Mouse (Mus musculus) erythroblast, embryonic 14.5 days (primary cell): Measurements from ENCODE around the gene Acap1. TPM values are rescaled to one million over a fixed set of nuclear protein-coding genes. Genes with fewer than 3 reads are reported as not detected.

ENCODE experiments used
- H3K27me3 ChIP-seq: 2 replicates; pipeline ENCODE4 v1.6.1; 2012; ENCODE audit warnings: inconsistent platforms; ENCODE audit not compliant: control insufficient read depth
- H3K36me3 ChIP-seq: 2 replicates; pipeline ENCODE4 v1.6.1; 2012; ENCODE audit warnings: mild to moderate bottlenecking, inconsistent platforms; ENCODE audit not compliant: control insufficient read depth
- H3K4me1 ChIP-seq: 2 replicates; pipeline ENCODE4 v1.6.1; 2012; ENCODE audit warnings: inconsistent platforms; ENCODE audit not compliant: control insufficient read depth
- H3K4me3 ChIP-seq: replicated peaks from 2 replicates; pipeline ENCODE3; 2012; ENCODE audit warnings: moderate library complexity, mild to moderate bottlenecking, inconsistent platforms
- H3K9me3 ChIP-seq: 2 replicates; pipeline ENCODE4 v1.6.1; 2012; ENCODE audit warnings: low read length, inconsistent platforms, mixed read lengths; ENCODE audit not compliant: control insufficient read depth
- GATA1 ChIP-seq: IDR thresholded peaks from 2 replicates; pipeline ENCODE4 v1.6.1; 2012; ENCODE audit warnings: low read length, inconsistent platforms, mixed read lengths
- TAL1 ChIP-seq: IDR thresholded peaks from 3 replicates; pipeline ENCODE4 v1.6.1; 2012; ENCODE audit warnings: low read length, inconsistent platforms, mixed read lengths
- polyA plus RNA-seq: library from polyadenylated mRNA; stranded (reverse); fragments of >175 nt; gene quantifications from 2 replicates; pipeline ENCODE4 v1.2.3, GENCODE M21; 2012

Acap1 gene
- polyA plus RNA-seq, 1 experiment: 0.37 TPM

DNA sequence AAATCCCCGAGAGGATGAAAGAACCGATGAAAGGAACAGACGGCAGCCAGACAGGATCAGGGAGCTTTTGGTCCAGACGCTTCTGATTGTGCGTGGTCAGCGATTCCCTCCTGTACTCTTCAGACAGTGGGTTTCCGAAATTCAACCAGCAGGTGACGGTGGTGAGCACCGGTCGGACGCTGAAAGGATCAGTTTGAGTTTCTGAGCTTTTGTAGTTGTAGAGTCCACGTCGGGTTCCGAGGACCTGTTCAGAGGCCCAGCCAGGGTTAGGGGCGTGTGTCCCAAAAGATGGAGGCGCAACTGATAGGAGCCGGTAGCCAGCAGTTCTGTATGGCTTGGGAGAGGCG, 14.9 kb downstream of the Acap1 start:
- H3K4me3 ChIP-seq: peak overlapping the region; percentile 66
- peaks cover 91% of the 10 kb centered on the region for H3K4me1 ChIP-seq
- H3K9me3 ChIP-seq: no peaks in the 10 kb centered on the region
- peaks cover 13% of the 10 kb centered on the region for H3K27me3 ChIP-seq
- no peak for TF ChIP-seq GATA1
- TF ChIP-seq TAL1: no peak
- no peaks in the 10 kb centered on the region for H3K36me3 ChIP-seq

DNA sequence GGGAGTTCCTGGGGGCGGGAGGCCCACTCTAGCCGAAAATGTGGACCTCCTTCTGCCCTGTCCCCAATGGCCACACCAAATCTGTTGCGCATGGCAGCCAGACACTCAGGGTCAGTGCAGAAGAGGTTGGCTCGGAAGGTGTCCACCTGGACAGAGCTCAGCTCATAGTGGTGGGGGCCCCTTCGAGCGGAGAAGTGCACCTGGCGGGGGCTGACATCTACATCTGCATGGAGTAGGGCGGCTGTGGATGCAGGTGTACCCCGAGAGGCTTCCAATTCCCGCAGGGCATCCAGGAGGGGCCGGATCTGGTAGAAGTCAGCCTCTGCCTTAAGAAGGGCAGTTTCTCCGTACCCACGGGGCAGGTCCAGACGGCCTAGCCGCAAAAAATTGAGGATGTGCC, 15.6 kb downstream of the Acap1 start:
- Histone ChIP-seq H3K36me3 (no peaks in the 10 kb centered on the region), H3K4me3 (peak overlapping the region; percentile 66), H3K27me3 (peaks cover 13% of the 10 kb centered on the region), H3K4me1 (peaks cover 90% of the 10 kb centered on the region), H3K9me3 (no peaks in the 10 kb centered on the region)
- TF ChIP-seq TAL1 (no peak), GATA1 (no peak)

DNA sequence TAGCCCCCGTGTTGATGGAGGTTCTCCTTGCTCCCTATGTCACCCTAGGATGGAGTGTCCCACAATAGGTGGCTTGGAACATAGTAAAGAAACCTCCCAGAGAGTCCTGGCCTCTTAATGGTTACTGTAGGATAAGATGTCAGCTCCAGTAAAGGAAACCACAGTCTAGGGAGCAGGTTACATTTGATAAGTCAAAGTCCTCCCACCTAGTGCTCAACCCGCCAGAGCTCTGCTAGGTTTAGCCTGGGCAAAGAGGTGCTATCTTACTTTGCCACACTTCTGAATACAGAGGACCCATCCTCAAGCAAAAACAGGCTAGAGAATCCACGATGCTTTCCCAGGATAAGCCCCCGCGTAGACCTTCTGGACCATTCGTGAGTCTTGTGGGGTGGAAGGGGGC, 16.4 kb downstream of the Acap1 start:
- H3K27me3 ChIP-seq: peaks cover 13% of the 10 kb centered on the region
- H3K9me3 ChIP-seq: no peaks in the 10 kb centered on the region
- TF ChIP-seq GATA1: no peak
- TF ChIP-seq TAL1: no peak
- no peaks in the 10 kb centered on the region for H3K36me3 ChIP-seq
- H3K4me1 ChIP-seq: peaks cover 90% of the 10 kb centered on the region
- peak overlapping the region; percentile 66 for H3K4me3 ChIP-seq

DNA sequence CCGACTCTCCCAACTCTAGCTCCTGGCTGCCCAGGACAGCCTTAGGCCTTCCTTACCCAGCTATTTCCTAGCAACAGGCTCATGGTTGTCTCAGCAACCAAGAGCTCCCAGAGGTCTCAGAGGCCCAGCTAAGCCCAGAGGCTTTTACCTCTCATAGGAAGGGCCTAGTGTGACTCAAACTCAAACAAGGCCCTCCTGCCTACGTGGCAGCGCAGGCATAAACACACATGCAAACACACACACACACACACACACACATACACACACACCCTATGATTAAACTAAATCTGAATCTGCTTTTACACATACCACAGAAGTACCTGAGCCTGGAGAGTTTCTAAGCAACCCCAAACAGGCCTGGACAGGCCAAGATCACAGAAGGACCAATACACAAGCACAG, 16.9 kb downstream of the Acap1 start:
- no peaks in the 10 kb centered on the region for H3K36me3 ChIP-seq
- TF ChIP-seq TAL1 (no peak), GATA1 (no peak)
- no peaks in the 10 kb centered on the region for H3K9me3 ChIP-seq
- H3K4me3 ChIP-seq: no peak overlapping the region
- peaks cover 84% of the 10 kb centered on the region for H3K4me1 ChIP-seq
- peaks cover 13% of the 10 kb centered on the region for H3K27me3 ChIP-seq

DNA sequence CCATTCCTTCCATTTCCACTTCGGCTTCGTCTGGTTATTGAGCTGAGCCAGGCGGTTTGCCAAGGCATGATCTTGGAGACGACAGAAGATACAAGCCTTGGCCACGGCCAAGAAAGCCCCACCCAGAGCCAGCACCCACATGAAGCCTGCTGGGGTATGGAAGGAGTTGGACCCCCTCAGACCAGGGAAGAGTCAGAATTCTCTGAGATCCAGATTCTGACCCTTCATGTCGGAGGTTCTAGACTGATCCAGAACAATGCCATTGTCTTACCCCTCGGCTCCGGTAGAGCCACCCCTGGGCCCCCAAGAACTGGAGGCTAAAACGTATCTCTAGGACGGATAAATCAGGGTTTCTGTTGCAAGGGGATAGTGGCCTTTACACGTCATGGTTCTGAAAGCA, 17.5 kb downstream of the Acap1 start, which contains the start of gene Tmem95:
Gene Tmem95, minus strand, starts transcription at position 141 of the 400 bp plus-strand sequence.
- Histone ChIP-seq H3K27me3 (peaks cover 13% of the 10 kb centered on the region), H3K9me3 (no peaks in the 10 kb centered on the region), H3K4me3 (peak within 1 kb of the TSS; percentile 1), H3K36me3 (no peaks in the 10 kb centered on the region), H3K4me1 (peaks cover 86% of the 10 kb centered on the region)
- TF ChIP-seq TAL1 (no peak), GATA1 (no peak)

DNA sequence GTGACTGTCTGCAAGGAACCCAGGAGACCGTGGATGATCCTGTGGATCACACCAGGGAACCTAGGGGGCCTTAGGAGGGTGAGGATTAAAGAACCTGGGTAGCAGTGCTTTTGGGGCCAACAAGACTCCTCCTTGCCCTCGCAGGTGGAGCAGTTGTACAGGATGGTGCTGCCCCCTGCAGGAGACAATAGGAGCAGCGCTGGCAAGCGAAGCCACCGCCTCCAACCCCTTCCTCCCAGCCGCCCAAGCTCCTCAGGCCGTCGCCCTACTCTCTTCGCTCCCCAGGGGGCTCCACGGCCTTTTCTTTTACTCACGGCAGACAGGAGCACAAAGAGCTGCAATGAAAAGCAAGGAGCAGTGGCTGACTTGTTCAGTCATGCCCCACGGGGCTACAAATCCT, 18.5 kb downstream of the Acap1 start:
- no peak for TF ChIP-seq GATA1
- TF ChIP-seq TAL1: no peak
- H3K4me1 ChIP-seq: peaks cover 88% of the 10 kb centered on the region
- no peaks in the 10 kb centered on the region for H3K36me3 ChIP-seq
- no peaks in the 10 kb centered on the region for H3K9me3 ChIP-seq
- peak overlapping the region; percentile 1 for H3K4me3 ChIP-seq
- H3K27me3 ChIP-seq: peaks cover 11% of the 10 kb centered on the region

DNA sequence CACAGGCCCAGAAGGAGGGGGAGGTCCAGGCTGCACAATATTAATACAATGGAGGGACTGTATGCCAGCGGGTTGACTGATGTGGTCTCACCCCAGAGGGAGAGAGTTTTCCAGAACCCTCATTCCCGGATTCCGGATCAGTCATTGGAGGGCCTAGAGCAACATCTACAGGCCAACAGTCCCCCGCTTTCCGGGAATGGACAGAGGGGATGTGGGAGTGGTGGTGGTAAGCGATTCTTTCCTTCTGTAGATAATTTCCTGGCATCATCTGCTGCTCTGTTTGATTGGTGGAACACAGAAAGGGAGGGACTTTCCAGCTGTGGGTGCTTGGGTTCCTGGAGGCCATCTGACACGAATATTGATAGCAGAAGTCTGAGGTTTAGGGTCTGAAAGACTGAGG, 19.2 kb downstream of the Acap1 start:
- no peaks in the 10 kb centered on the region for H3K9me3 ChIP-seq
- H3K36me3 ChIP-seq: no peaks in the 10 kb centered on the region
- peaks cover 5% of the 10 kb centered on the region for H3K27me3 ChIP-seq
- peaks cover 83% of the 10 kb centered on the region for H3K4me1 ChIP-seq
- TF ChIP-seq TAL1: no peak
- no peak for TF ChIP-seq GATA1
- H3K4me3 ChIP-seq: no peak overlapping the region

DNA sequence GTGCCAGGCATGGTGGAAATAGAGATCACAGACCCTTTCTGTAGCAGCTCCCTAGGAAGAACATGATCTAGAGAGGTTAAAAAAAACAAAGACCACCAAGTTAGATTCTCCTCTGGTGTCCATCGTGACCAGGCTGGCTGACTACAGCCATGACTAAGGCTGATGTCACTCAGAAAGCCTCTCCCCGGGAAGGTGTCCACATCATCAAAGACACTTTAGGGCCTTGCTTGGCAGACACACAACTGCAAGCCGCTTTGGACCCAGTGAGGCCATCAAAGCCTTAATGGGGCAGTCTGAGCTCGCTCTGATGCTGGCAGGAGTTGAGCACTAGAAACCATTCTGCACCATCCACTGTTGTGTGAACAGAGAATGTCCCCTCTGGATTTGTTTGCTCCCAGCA, 22.9 kb downstream of the Acap1 start:
- no peaks in the 10 kb centered on the region for H3K9me3 ChIP-seq
- H3K36me3 ChIP-seq: no peaks in the 10 kb centered on the region
- H3K27me3 ChIP-seq: no peaks in the 10 kb centered on the region
- H3K4me3 ChIP-seq: no peak overlapping the region
- TF ChIP-seq TAL1 (no peak), GATA1 (no peak)
- peaks cover 68% of the 10 kb centered on the region for H3K4me1 ChIP-seq

DNA sequence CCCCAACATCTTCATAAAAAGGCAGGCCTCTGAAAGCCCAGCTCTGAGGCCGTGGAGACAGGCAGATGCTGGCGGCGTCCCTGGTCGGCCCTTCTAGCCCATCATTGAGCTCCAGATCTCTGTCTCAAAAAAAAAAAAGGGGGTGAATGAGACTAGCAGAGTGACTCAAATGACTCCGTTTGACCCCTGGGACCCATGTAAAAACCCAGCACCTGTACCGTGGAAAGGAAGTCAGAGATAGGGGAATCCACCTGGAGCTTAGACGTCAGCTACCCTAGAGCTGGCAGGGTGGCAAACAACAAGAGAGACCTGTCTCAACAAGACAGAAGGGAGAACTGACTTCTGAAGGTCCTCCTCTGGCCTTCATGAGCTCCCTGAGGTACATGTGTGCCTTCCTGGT, 23.5 kb downstream of the Acap1 start:
- Histone ChIP-seq H3K4me3 (no peak overlapping the region), H3K9me3 (no peaks in the 10 kb centered on the region), H3K36me3 (no peaks in the 10 kb centered on the region), H3K27me3 (no peaks in the 10 kb centered on the region), H3K4me1 (peaks cover 68% of the 10 kb centered on the region)
- TF ChIP-seq TAL1 (no peak), GATA1 (no peak)
